Mouse (Mus musculus) mammary gland, adult 2 months (tissue): ENCODE results near the gene Prg3. TPM values are rescaled to one million over a fixed set of nuclear protein-coding genes. Genes with fewer than 3 reads are reported as not detected.

Source experiments
- polyA plus RNA-seq: library from polyadenylated mRNA; depleted of rRNA; stranded (reverse); fragments of >200 nt; gene quantifications from 2 replicates; pipeline ENCODE4 v1.2.3, GENCODE M21; 2012; ENCODE audit warnings: low replicate concordance; rRNA removed

Gene Prg3
- 0.70 and 0.90 TPM in 2 replicates for polyA plus RNA-seq

GRCm38 (mm10) chr2:84987930-84988329 is at the start of gene Prg3:
TSS of gene Prg3 (plus strand) at chr2:84988215.

GRCm38 (mm10) chr2:84980188-84980587 is 7.8 kb upstream of the Prg3 start, which contains the start of gene Prg2:
TSS of gene Prg2 (plus strand) at chr2:84980461.

GRCm38 (mm10) chr2:85037047-85038026 is 49.3 kb downstream of the Prg3 start, which contains the start of the genes Ssrp1 and P2rx3:
TSS of gene Ssrp1 (plus strand) at chr2:85037234.
TSS of gene P2rx3 (minus strand) at chr2:85037462.

Other genes with a start within 250 kb of the Prg3 start
- 2.1 and 3.1 TPM in 2 replicates for gene Gm19426, start 244.6 kb upstream of the Prg3 start, polyA plus RNA-seq
- 611 and 890 TPM in 2 replicates for gene Serping1, start 212.8 kb upstream of the Prg3 start, polyA plus RNA-seq
- gene Ube2l6, start 189.4 kb upstream of the Prg3 start, polyA plus RNA-seq: 26.8 and 39.4 TPM in 2 replicates
- 8.6 TPM in 1 of 2 replicates, not detected in the other for gene Smtnl1, start 165.6 kb upstream of the Prg3 start, polyA plus RNA-seq
- gene Timm10, start 161.2 kb upstream of the Prg3 start, polyA plus RNA-seq: 22.0 and 45.6 TPM in 2 replicates
- 51.6 and 66.7 TPM in 2 replicates for gene Slc43a1, start 149.4 kb upstream of the Prg3 start, polyA plus RNA-seq
- 11.3 and 38.0 TPM in 2 replicates for gene Rtn4rl2, start 101.5 kb upstream of the Prg3 start, polyA plus RNA-seq
- gene Slc43a3, start 51.6 kb upstream of the Prg3 start, polyA plus RNA-seq: 51.9 and 120 TPM in 2 replicates
- gene Prg2, start 7.8 kb upstream of the Prg3 start, polyA plus RNA-seq: 0.33 and 0.89 TPM in 2 replicates
- 87.5 and 150 TPM in 2 replicates for gene Ssrp1, start 49.0 kb downstream of the Prg3 start, polyA plus RNA-seq
- gene P2rx3, start 49.2 kb downstream of the Prg3 start, polyA plus RNA-seq: 0.49 and 1.2 TPM in 2 replicates
- 113 and 200 TPM in 2 replicates for gene Tnks1bp1, start 59.8 kb downstream of the Prg3 start, polyA plus RNA-seq
- 24.2 and 51.3 TPM in 2 replicates for gene Aplnr, start 148.0 kb downstream of the Prg3 start, polyA plus RNA-seq
- gene Lrrc55, start 209.0 kb downstream of the Prg3 start, polyA plus RNA-seq: 0.68 and 0.70 TPM in 2 replicates